Mouse (Mus musculus) fat pad, adult 2 months (tissue): ENCODE results near the gene Hadha.

Source experiments
- DNase-seq: peaks from one replicate; pipeline ENCODE4 v3.0.0-alpha.2; 2011; ENCODE audit warnings: low read depth, low spot score; ENCODE audit errors: extremely low read depth

Gene Hadha

DNA sequence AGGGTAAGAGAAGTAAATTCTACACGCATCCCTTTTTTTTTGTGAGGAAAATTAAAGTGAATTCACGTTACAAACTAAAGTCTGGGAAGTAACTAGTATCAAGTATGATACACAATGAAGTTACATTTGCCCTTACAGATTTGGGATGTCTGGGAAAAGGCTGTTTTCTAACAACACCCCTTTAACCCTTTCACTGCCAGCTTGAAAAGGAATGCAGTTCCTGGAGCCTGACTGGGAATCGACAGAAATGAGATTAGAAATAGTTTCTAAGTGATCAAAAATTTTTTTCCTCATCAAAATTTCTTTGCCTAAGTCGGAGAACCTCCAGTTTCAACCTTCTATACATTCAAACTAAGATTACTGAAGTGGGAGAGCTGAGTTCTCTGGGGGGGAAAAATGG is 949 bp downstream of the Hadha start:
- no peak for DNase-seq

DNA sequence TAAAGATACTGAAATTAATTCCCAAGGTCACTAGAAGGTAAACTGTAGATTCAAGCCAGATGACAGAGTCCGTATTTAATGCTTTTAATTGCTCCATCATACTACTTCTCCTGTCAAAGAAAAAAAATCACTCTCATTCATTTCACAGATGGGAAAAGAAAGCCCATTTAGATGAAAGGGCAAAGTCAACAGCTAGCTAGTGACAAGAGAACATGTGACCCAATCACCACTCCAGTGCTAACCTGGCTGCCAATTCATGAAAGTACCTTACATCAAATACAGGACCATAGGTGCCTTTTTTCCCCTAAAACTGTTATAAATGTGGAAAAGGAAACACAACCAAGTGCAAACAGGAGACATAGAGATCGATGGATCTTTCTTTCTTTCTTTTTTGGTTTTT is 1.7 kb downstream of the Hadha start:
- no peak for DNase-seq

DNA sequence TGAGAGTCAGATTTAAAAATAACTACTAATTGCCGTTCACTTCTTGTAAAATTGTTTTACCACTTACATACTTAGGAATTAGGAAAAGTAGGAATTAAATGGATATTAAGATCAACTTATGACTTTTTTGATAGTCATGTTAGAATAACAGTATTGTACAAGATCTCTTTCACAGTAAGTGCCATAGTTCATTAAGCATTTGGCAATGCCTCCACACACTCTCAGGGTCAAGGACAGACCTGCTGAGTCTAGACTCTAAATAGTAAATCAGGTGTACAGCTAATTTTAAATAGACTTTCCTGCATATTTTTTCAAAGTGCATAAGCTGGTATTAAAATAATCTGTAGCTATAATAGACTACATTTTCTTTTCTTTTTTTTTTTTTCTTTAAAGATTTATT is 2.5 kb downstream of the Hadha start:
- no peak for DNase-seq

DNA sequence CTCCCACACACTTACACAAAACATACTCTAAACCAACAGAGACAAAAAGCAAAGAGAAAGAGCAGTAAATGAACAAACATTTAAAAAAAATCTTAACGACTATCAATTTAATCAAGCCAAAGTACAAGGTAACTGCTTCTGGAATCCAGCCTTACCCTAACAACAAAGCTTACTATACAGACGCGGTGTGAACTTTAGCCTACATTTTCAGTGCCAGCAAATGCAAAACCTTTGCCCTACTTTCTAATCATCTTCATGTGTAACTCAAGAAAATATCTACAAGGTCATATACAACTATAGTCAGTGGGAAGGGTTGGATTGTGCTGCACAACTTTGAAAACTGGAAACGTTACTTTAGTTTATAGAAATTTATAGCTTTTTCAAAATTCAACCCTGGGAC is 3.0 kb downstream of the Hadha start:
- DNase-seq: peak; percentile 82

DNA sequence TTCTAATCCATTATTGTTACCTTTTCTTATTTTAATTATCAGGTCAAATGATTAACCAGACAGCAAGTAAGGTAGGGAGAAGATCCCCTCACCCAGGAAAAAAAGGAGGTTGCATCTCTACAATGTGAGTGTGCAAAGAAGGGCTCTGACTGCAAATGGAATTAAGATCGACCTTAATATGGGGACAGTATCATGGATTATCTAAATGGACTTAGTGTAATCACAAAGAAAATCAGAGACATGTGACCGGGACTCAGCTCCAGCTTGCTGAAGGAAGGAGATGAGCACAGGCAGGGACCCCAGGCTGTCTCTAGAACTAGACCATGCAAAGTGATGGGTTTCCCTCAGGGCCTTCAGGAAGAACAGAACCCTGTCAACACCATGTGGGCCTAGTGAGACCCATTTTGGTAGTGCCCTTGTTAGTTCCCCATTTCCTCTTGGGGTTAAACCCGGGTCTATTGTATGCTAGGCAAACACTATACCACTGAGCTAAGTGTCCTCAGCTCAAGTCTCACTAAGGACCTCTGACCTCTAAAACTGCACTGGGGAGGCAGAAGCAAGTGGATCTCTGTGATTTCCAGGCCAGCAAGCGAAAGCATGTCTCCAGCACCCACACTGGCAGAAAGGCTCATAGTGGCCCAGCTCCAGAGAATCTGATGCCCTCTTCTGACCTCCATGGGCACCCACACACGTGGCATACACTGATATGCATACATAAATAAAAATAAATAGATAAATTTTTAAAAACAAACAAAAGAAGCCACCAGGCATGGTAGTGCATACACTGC is 6.6 kb downstream of the Hadha start:
- no peak for DNase-seq

DNA sequence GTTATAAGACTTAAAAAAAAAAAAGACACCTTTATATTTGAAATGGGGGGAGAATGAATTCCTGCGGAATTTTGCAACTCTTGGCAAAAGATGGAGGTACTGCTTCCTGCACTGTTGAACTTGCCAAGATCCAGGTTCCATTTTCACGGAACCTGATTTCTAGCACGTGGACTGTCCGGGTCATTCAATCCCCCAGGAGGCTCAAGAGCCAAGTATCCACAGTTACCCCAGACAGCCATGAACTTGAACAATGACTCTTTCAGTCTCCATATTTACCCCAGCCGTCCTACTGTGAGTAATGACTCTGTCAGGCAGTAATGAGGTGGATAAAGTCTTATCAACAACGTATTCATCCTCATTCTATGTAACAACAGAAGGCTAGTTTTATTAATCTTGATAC is 8.4 kb downstream of the Hadha start:
- no peak for DNase-seq

DNA sequence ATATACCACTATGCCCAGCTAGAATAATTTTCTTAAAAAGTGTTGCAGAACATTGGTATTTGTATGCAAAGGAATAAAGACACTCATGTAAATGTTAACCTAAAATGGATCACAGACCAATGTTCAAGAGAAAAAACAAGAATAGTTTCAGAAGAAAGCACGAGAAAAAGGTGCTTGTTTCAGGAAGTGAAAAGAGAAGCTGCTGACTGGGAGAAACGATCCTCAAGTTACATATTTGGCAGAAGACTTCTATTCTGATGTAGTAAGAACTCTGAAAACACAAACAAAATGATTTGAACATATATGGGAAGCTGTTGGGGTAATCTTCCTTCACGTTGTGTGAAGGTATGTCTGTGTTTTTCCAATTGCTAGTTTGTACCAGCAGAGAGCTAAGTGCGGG is 16.8 kb downstream of the Hadha start:
- no peak for DNase-seq

DNA sequence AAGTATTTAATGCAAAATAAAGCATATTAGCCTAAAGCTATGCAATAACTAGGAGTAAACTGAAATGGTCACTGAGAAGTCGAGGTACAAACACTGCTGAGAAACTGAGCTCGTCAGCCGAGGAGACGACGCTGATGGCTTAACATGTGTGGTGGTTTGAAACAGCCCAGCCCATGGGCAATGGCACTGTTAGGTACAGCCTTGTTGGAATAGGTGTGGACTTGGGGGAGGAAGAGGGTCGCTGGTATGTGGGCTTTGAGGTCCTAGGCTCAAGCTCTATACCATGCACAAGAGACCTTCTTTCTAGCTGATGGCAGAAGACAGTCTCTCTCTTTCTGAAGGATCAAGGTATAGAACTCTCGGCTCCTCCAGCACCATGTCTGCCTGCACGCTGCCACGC is 17.7 kb downstream of the Hadha start:
- DNase-seq: no peak

DNA sequence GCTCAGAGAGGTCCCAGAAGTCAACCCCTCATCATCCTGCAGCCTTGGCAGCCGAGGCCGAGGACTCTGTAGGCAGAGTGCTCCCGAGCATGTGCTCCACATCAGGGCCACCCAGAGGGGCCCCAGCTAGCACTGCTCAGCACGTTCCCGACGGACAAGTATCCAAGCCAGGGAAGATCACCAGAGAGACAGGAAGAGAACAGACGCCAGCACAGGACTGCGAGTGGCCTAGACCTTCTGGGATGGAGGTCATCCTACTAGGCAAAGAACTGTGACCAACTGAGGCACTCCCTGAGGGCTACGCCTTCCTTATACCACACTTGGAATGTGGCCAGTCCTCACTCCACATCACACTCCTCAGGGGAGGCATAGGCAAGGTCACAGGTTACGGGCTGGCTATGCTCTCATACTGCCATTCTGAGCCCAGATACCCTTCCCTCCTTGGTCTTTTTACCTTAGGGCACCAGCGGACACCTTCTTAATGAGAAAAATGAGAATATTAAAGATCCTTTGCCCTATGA is 19.2 kb downstream of the Hadha start:
- DNase-seq: no peak

DNA sequence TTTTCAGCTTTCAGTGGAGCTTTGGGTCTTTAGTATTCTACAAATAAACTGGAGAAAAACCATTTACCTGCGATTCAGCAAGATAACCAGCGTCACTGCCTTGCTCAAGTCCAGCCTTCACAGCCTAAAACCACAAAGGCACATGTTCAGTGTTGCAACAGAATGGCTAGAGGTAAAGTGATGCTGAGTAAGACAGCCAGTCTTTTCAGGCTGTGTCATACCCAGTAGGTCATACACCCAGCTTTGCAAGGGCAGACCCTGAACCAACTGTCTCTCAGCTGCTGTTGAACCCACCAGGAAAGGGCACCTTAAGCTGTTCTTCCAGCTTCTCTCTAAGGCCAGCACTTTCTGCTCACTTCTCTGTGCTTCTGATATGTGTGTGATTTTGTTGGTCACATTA is 22.8 kb downstream of the Hadha start:
- no peak for DNase-seq

DNA sequence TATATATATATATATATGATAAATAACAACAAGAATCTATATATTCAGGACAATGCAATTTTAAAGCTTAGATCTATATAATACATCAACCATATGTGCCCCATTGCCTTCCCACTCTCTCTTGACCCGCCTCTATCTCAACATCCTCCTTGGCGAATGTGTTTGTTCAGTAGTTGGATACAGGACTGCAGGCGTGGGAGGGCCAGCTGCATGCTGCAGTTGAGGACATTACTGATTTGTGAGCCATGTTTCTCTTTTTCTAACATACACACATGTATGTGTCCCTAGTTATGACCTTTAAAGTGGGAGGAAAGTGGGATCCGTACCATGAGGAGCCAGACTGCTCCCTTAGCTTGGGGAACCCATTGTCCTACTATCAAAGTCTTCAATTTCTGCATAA is 23.7 kb downstream of the Hadha start:
- DNase-seq: no peak

DNA sequence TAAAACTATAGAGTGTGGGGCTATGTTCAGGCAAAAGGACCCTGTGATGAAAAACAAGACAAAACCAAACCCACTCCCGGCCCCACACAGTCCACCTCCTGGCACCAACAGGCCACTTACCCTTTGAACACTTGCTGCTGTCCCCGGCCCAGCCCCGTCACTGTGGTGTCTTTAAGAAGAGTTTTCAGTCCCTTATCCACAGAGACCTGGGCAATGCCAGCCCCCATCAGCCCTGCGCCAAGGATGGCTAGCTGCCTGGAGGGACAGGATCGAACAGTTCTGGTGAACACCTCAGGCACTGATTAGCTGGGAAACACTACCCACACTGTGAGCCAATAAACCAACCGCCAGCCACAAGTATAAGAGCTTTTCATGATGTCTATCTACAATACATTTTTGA is 26.3 kb downstream of the Hadha start:
- DNase-seq: no peak

DNA sequence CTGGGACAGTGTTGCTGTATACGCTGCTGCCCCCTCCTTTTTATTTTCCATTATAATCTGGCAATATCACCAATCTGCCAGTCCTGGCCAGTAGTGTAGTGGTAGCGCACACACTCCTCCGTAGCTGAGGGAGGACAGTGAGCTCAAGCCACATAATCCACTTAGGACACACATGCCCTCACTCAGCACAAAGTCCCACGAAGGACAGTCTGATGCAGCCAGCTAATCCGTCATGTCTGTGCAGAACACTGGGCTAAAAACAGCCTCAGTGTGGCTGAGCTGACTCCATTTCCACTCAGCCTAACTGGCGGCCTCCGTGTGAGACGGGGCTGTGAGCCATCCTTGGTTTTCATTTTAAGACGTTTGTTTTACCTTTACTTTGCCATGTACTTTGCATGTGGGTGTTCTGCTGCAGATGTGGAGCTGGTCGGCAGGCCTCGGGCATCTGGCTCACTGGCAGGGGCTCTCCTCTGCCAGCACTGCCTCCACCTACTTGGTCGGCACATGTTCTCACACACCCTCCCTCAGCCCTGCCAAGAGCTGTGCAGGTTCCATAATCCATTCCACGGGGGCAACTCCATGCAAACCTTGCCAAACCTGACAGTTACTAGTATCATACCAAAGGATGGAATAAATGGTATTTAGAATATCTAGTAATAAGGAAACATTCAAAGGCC is 26.9 kb downstream of the Hadha start:
- no peak for DNase-seq

DNA sequence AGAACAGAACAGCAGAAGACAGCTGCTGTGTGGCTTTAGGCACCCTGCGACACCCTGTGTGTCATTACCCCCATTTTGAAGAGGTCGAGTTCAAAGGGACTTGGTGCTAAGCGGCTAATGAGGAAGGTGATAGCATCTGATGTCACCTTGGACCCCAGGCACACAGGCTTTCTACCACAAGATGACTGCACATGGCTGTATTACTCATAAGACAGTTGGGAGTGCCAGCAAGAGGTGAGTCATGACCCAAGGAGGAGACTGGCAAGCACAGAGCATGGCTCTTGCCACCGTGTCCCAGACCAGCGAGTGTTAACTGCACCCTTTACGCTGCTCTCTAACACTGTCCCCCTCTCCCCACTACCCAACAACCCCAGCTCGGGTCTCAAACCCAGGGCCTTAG is 28.2 kb downstream of the Hadha start:
- DNase-seq: no peak

DNA sequence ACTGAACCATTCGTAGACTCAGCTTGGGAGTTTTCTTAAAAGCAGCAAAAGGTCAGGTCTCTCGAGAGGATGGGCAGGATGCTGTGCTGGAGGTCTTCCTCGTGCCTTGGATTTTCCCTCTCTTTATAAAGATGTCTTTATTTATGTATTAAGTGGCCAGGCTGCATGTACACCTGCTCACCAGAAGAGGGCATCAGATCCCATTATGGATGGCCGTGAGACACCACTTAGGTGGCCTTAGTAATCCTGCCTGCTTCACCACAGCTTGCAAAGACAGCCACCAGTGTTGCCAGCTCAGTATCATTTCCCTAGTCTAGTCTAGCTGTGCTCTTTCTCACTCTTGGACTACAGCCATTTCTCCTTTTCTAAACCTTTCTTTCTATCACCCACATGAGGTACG is 29.4 kb downstream of the Hadha start:
- DNase-seq: no peak

DNA sequence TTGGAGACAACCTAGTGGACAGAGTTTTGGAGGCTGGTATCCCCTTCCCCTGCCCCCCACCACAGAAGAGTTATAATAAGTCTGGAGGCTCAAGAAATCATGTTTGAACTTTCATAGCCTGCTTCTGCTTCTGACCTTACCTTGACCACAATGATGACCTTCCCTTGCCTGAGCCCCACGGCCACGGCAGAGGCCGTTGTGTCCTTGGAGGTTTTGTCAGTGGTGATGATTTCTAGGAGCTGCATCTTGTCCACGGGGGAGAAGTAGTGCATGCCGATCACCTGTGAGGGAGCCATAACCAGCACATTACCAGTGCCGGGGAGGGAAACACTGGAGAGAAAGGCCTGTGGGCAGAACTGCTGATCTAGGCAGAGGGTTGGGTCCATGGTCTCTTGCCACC is 32.5 kb downstream of the Hadha start:
- no peak for DNase-seq

DNA sequence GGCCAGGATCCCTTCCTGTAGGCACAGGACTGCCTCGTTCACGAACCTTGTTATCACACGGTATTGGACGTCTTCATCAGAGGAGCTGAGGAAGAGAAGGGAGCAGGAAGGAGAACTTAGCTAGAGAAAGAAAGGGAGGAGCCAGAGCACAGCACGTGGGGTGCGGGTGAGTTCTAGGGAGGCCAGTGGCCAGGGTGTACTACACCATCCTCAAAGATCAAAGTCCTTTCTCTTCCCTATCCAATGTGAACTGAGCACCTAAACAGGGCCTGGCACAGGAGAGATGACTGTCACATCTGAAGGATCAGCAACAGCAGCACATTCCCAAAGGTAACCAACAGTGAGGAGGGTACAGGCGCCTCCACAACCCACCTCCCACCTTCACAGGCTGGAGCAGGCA is 34.9 kb downstream of the Hadha start:
- DNase-seq: no peak

DNA sequence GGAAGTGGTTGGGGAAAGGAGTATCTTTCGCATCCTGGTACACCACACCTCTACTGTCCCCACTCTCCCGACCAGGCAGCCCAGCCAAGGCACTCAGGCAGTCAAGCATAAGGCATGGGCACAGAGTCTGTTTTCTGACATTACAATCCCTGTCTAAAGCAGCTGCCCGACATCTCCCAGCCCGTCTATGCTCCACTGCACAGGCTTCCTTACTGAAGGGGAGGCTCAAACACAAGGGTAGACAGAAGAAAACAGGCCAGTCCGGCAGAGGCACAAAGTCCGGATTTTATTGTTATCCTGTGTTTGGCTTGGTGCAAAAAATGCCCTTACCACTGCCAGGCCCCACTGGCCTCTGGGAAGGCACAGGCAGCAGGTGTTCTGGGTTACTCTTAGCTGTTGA is 35.8 kb downstream of the Hadha start:
- DNase-seq: no peak

DNA sequence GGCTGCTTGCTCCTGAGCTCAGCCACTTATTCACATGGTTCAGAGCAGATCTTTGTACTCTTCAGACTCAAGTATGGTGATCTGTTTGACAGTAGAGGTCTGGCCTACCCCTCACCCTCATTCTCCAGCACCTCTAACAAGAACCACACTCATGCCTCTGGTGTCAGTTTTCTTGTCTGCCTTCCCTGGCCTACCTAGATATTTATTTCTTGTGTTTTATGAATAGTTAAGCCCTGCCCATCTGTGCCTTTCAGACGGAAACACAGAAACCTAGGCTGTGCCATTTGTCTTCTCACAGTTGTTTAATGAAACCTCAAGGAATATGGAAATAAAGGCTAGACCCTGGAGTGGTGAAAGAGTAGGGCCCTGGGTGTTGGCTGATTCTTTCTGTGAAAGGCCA is 36.9 kb downstream of the Hadha start:
- DNase-seq: no peak

DNA sequence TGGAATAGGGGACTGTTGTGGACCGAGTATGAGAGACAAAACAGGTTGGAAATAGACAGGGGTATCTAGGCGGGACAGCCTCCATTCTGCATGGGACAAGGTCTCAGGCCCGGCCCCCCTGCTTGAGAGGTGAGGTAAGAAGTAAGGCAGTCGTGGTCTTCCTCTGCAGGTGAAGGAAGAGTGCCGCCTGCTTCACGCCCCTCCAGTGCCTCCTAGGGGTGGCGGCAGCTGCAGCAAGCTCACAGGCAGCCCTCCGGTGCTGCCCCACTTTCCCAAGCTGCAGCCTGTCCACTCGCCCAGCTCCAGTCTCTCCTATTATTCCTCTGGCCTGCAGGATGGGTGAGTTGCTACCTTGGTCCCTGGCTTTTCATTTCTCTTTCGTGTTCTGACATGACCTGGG is 39.2 kb downstream of the Hadha start:
- no peak for DNase-seq

DNA sequence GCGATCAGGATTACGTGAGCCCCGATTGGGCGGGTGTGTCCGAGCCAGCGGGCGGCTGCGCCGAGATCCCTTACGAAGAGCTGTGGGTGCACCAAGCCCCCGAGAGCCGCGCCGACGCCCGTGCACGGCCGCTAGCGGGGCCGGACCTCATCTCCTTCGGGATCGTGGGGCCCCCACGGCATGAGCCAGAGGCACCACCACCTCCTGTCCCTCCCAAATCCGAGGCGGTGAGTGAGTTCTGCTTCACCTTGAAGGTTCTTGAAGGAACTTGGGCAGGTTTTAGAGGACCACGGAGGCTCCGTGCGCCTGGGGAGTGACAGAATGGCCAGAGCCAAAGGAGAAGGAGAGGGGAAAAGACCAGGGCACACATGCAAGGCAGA is 40.2 kb downstream of the Hadha start:
- no peak for DNase-seq

DNA sequence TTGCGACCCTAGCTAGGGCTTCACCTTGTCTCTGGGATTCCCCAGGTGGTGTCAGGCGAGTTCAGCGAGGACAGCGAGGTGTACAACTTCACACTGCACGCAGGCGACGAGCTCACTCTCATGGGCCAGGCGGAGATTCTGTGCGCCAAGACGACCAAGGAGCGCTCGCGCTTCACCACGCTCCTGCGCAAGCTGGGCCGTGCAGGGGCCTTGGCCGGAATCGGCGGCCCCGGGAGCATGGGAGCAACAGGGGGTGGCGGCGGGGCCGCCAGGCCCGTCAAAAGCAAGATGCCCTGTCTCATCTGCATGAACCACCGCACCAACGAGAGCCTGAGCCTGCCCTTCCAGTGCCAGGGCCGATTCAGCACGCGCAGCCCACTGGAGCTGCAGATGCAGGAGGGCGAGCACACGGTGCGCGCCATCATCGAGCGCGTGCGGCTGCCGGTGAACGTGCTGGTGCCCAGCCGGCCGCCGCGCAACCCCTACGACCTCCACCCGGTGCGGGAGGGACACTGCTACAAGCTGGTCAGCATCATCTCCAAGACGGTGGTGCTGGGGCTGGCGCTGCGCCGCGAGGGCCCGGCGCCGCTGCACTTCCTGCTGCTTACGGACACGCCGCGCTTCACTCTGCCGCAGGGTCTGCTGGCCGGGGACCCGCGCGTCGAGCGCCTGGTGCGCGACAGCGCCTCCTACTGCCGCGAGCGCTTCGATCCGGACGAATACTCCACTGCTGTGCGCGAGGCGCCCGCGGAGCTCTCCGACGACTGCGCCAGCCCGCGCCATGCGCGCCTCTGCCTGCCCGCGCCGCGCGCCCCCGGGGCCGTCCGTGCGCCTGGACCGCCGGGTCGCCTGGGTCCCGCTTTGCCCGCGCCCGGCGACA is 40.8 kb downstream of the Hadha start:
- no peak for DNase-seq
